Mouse (Mus musculus) hindbrain, embryonic 11.5 days (tissue): ENCODE results near the gene Cnnm2. TPM values are rescaled to one million over a fixed set of nuclear protein-coding genes. Genes with fewer than 3 reads are reported as not detected.
A peak's percentile ranks its signal among the peaks of the same experiment; 100 is the strongest.
"Not testable (repeated sequence)": the region's sequence is repeated elsewhere in the genome, so short reads cannot be mapped to it uniquely, and the experiment has no call there.

ENCODE experiments used
- ATAC-seq: fragments of 200-750 bp; cut with Nextera tagmentation; 2 replicates; pipeline ENCODE4 v1.8.0; 2017; ENCODE audit warnings: mild to moderate bottlenecking, moderate TSS enrichment, moderate library complexity; ENCODE audit not compliant: low FRiP score
- DNase-seq: peaks from one replicate; pipeline ENCODE4 v3.0.0-alpha.2; 2015; ENCODE audit warnings: low spot score
- H3K27ac ChIP-seq: fragments of 300-500 bp; sonication (generic); 2 replicates; pipeline ENCODE4 v1.5.1; 2014; ENCODE audit warnings: mild to moderate bottlenecking, low read depth, low read length
- H3K27me3 ChIP-seq: fragments of 300-500 bp; sonication (generic); 2 replicates; pipeline ENCODE4 v1.6.1; 2014; ENCODE audit warnings: mild to moderate bottlenecking, low read length, moderate library complexity, mixed read lengths; ENCODE audit not compliant: control insufficient read depth, insufficient read depth
- H3K36me3 ChIP-seq: fragments of 300-500 bp; sonication (generic); 2 replicates; pipeline ENCODE4 v1.6.1; 2014; ENCODE audit warnings: mild to moderate bottlenecking, low read length, moderate library complexity, mixed read lengths; ENCODE audit not compliant: control insufficient read depth, insufficient read depth
- H3K4me1 ChIP-seq: fragments of 300-500 bp; sonication (generic); replicated peaks from 2 replicates; pipeline ENCODE4 v1.6.1; 2014; ENCODE audit warnings: low read length, mixed read lengths; ENCODE audit not compliant: control insufficient read depth, insufficient read depth
- H3K4me2 ChIP-seq: fragments of 300-500 bp; sonication (generic); replicated peaks from 2 replicates; pipeline ENCODE4 v1.6.1; 2014; ENCODE audit warnings: mild to moderate bottlenecking, low read depth, low read length
- H3K4me3 ChIP-seq: fragments of 300-500 bp; sonication (generic); 2 replicates; pipeline ENCODE4 v1.5.1; 2014; ENCODE audit warnings: low read depth, low read length
- H3K9ac ChIP-seq: fragments of 300-500 bp; sonication (generic); 2 replicates; pipeline ENCODE4 v1.6.1; 2014; ENCODE audit warnings: low read depth, low read length
- H3K9me3 ChIP-seq: fragments of 300-500 bp; sonication (generic); 2 replicates; pipeline ENCODE4 v1.6.1; 2016; ENCODE audit warnings: low read length; ENCODE audit not compliant: control insufficient read depth
- WGBS: fragments of 180-500 bp; shearing (Covaris S2); extraction: QIAGEN DNeasy Blood & Tissue Kit; methylation state at CpG from one replicate; pipeline ENCODE4 v1.1.7; 2014; 5-methylcytosine and 5-hydroxymethylcytosine counted together
- polyA plus RNA-seq: library from polyadenylated mRNA; unstranded; fragments of >200 nt; fragmentation: Nextera tagmentation; extraction: Ambion mirVana; gene quantifications from 2 replicates; pipeline ENCODE4 v1.2.1, GENCODE M21; 2014

Cnnm2 gene
- polyA plus RNA-seq, 1 experiment from 2014 or later, result 4.6 TPM

DNA sequence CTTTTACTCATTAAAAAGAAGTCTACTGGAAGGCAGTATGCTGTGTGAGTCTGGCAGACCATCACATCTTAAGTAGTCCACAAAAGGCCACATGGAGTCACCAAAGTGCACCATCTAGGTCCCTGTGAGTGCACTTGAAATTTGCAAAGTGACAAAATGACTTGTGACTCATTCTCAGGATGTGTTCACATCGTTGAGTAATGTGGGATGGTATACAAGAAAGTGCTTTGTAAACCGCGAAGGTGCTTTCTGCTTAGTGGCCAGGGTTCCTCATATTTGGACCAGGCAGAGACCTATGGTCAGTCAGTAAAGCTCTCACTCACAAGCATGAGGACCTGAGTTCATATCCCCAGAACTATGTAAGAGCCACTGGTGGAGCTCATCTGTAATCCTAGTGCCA, 13.6 kb upstream of the Cnnm2 start:
- H3K27me3 ChIP-seq, result no peaks in the 10 kb centered on the region
- H3K27ac ChIP-seq, result no peak overlapping the region
- WGBS, result 88% methylated on average over 3 of the region's 3 CpGs

DNA sequence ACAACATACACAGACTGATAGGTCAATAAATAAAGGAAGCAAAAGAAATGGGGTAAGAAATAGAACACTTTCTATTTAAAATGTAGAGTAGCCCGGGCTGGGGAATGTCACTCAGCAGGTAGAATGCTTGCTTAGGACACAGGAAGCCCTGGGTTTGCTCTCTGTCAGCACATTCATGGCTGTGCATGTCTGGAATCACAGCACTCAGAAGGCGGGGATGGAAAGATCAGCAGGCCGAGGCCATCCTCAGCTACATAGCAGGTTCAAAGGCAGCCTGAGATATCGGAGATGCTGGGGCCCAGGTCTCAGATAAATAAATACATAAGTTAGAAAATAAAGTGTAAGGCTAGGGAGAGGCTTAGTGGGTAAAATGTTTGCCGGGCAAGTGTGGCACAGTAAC, 9.2 kb upstream of the Cnnm2 start:
- WGBS, result 84% methylated on average over 5 of the region's 5 CpGs
- no peak for DNase-seq
- ATAC-seq, result no peak

More for the DNA sequence above, 13.6 kb upstream of the Cnnm2 start:
- H3K4me1 ChIP-seq, result no peaks in the 10 kb centered on the region
- no peak overlapping the region for H3K4me2 ChIP-seq
- no peaks in the 10 kb centered on the region for H3K9me3 ChIP-seq
- no peak for DNase-seq
- H3K36me3 ChIP-seq, result no peaks in the 10 kb centered on the region
- no peak for ATAC-seq
- no peak overlapping the region for H3K9ac ChIP-seq
- H3K4me3 ChIP-seq, result no peak overlapping the region

DNA sequence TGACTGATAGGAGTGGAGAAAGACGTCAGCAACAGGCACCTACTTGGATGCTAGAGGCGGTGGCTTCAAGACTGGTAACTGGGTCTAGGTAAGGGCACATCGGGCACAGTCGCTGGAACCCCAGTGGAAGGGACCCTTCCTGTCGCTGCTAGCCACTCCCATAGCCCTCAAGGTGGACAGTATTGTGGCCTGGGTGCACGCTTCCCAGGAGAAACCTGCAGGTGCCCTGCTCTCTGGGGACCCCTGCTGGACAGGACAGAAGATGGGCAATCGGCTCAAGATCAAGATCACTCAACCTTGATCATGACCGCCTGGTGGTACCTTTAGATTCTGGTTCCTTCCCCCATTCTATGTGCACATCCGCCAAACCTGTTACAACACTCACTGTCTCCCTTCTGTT, 6.3 kb upstream of the Cnnm2 start:
- Histone ChIP-seq H3K36me3 (no peaks in the 10 kb centered on the region), H3K4me1 (no peaks in the 10 kb centered on the region), H3K27me3 (no peaks in the 10 kb centered on the region), H3K4me2 (no peak overlapping the region), H3K9me3 (no peaks in the 10 kb centered on the region), H3K4me3 (no peak overlapping the region), H3K27ac (no peak overlapping the region), H3K9ac (no peak overlapping the region)
- DNase-seq (no peak), ATAC-seq (no peak)
- WGBS, result 60% methylated on average over 9 of the region's 9 CpGs

More for the DNA sequence above, 9.2 kb upstream of the Cnnm2 start:
- no peak overlapping the region for H3K9ac ChIP-seq
- no peaks in the 10 kb centered on the region for H3K36me3 ChIP-seq
- H3K4me2 ChIP-seq, result no peak overlapping the region
- no peaks in the 10 kb centered on the region for H3K4me1 ChIP-seq
- no peaks in the 10 kb centered on the region for H3K9me3 ChIP-seq
- no peaks in the 10 kb centered on the region for H3K27me3 ChIP-seq
- no peak overlapping the region for H3K27ac ChIP-seq
- no peak overlapping the region for H3K4me3 ChIP-seq

DNA sequence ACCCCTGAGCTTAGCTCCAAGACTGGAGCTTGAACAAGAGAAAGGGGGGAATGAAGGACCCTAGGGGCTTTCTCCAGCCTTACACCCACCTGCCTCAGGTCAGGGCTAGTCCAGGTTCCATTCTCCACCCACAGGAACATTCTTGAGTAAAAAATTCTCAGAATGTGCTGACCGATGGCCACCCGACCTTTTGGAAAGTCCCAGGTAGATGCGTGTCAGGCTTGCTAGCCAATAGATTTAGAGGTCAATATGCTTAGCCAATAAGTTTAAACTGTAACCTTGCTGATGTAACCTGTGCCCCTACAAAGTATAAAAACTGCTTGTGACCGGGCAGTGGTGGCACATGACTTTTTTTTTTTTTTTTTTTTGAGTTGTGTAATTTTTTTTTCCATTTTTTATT, 5.2 kb upstream of the Cnnm2 start:
- Histone ChIP-seq H3K27me3 (no peaks in the 10 kb centered on the region), H3K4me3 (no peak overlapping the region), H3K36me3 (no peaks in the 10 kb centered on the region), H3K4me2 (no peak overlapping the region), H3K9me3 (no peaks in the 10 kb centered on the region), H3K4me1 (no peaks in the 10 kb centered on the region), H3K27ac (no peak overlapping the region), H3K9ac (no peak overlapping the region)
- 90% methylated on average over 4 of the region's 4 CpGs for WGBS
- no peak for DNase-seq
- ATAC-seq, result no peak

DNA sequence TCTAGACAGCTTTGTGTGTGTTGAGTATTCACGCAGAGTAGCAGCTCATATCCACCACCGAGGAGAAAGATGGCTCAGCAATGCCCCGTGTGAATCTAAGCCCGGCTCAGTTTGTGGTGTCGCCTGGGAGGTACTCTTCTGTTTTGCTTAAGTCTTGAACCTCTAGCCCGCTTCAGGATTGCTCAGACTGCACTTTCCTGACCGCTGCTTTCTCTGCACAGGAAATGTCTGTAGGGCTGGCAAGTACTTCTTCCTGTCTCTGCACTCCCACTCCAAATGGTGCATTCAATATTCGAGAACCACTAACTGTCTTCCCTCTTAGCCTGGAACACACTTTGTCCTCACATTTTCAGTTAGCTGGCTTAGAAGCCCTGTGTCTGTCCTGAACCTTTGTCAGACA, 2.3 kb upstream of the Cnnm2 start:
- Histone ChIP-seq H3K4me2 (no peak overlapping the region), H3K9me3 (no peaks in the 10 kb centered on the region), H3K9ac (no peak overlapping the region), H3K27ac (no peak overlapping the region), H3K4me3 (no peak overlapping the region), H3K36me3 (no peaks in the 10 kb centered on the region), H3K4me1 (peaks cover 5% of the 10 kb centered on the region; the same call in 1 of the 2 replicates), H3K27me3 (peaks cover 6% of the 10 kb centered on the region)
- WGBS, result 61% methylated on average over 8 of the region's 8 CpGs
- ATAC-seq, result no peak
- DNase-seq, result no peak

DNA sequence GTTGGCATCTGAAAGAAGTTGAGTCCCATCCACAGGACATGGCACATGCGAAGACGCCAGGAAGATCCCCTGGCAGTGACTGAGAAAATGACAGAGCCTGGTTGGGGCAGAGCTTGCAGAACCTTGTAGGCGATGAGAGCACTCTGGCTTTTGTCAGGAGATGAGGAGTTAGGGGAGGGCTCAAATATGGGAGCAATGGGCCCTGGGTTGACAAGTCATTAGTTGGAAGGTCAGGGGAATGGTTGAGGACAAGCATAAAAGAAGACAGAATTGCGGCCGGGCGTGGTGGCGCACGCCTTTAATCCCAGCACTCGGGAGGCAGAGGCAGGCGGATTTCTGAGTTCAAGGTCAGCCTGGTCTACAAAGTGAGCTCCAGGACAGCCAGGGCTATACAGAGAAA, 1.5 kb upstream of the Cnnm2 start:
- WGBS, result 91% methylated on average over 10 of the region's 10 CpGs
- H3K36me3 ChIP-seq, H3K4me2 ChIP-seq, H3K27ac ChIP-seq, DNase-seq, H3K4me3 ChIP-seq, H3K27me3 ChIP-seq, H3K9ac ChIP-seq, ATAC-seq, H3K9me3 ChIP-seq, H3K4me1 ChIP-seq: not testable (repeated sequence)

DNA sequence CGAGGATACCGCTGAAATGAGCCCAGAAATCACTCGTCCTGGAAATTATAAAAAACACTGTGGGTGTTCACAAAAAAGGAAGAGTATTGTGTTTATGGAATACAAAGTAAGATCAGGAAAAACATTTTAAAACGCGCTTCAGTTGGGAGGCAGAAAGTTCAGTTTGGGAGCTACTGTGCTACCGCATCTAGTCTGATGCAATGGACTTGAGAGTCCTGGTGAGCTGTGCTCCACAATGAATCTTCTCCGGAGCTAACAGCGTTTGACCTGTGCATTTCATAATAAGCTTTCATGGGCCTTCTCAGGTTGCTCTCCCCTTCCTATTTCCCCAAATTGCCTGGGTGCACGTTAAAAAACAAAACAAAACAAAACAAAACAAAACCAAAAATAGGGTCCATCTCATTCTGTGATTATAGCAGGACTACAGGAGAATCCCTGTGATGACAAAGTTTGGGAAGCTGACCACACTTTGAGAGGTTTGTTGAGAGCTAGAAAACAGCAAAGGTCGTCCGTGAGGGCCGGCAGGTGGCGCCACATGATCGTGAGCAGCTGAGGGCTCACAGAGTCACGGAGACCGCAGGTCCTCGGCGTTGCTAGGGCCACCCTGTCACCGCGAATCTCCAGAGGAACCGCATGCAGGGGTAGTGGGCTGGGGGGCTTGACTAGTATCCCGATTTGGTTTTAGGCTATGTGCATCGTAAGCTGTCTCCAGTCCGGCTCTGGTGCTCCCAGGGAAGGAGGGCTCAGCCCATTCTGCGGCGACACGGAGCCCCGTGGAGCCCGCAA, 828 bp upstream of the Cnnm2 start:
- H3K4me3 ChIP-seq, result peak overlapping the region; percentile 67
- ATAC-seq, result peak; percentile 68
- H3K27ac ChIP-seq, result no peak overlapping the region
- H3K4me1 ChIP-seq, result peaks cover 5% of the 10 kb centered on the region; the same call in 1 of the 2 replicates
- H3K36me3 ChIP-seq, result no peaks in the 10 kb centered on the region
- 19% methylated on average over 29 of the region's 29 CpGs for whole genome bisulfite sequencing
- no peak overlapping the region for H3K9ac ChIP-seq
- peaks cover 6% of the 10 kb centered on the region for H3K27me3 ChIP-seq
- no peaks in the 10 kb centered on the region for H3K9me3 ChIP-seq
- DNase-seq, result peak; percentile 92
- H3K4me2 ChIP-seq, result peak overlapping the region; percentile 95

DNA sequence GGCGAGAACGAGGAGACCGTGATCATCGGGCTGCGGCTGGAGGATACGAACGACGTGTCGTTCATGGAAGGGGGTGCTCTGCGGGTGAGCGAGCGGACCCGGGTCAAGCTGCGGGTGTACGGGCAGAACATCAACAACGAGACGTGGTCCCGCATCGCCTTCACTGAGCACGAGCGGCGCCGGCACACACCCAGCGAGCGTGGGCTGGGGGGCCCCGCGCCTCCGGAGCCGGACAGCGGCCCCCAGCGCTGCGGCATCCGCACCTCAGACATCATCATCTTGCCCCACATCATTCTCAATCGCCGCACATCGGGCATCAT, 535 bp downstream of the Cnnm2 start:
- Histone ChIP-seq H3K4me1 (peaks cover 5% of the 10 kb centered on the region; the same call in 1 of the 2 replicates), H3K4me2 (peak overlapping the region; percentile 90), H3K9me3 (no peaks in the 10 kb centered on the region), H3K4me3 (peak overlapping the region; percentile 67), H3K27me3 (peaks cover 6% of the 10 kb centered on the region), H3K36me3 (no peaks in the 10 kb centered on the region), H3K27ac (peak overlapping the region; percentile 82), H3K9ac (peak overlapping the region; percentile 80)
- ATAC-seq (no peak; the same call in none of the 2 replicates), DNase-seq (no peak)
- WGBS, result 0% methylated on average over 35 of the region's 36 CpGs

DNA sequence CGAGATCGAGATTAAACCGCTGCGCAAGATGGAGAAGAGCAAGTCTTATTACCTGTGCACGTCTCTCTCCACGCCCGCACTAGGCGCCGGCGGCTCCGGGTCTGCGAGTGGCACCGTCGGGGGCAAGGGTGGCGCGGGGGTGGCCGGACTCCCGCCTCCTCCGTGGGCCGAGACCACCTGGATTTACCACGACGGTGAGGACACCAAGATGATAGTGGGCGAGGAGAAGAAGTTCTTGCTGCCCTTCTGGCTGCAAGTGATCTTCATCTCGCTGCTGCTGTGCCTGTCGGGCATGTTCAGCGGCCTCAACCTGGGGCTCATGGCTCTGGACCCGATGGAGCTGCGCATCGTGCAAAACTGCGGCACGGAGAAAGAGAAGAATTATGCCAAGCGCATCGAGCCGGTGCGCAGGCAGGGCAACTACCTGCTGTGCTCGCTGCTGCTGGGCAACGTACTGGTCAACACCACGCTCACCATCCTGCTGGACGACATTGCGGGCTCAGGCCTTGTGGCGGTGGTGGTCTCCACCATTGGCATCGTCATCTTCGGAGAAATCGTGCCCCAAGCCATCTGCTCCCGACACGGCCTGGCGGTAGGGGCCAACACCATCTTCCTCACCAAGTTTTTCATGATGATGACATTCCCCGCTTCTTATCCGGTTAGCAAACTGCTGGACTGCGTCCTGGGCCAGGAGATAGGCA, 1.0 kb downstream of the Cnnm2 start:
- DNase-seq, result peak; percentile 62
- no peaks in the 10 kb centered on the region for H3K9me3 ChIP-seq
- peak overlapping the region; percentile 82 for H3K27ac ChIP-seq
- H3K9ac ChIP-seq, result peak overlapping the region; percentile 80
- peaks cover 6% of the 10 kb centered on the region for H3K27me3 ChIP-seq
- ATAC-seq, result no peak
- peak overlapping the region; percentile 67 for H3K4me3 ChIP-seq
- 1% methylated on average over 50 of the region's 50 CpGs for WGBS
- peaks cover 5% of the 10 kb centered on the region; the same call in 1 of the 2 replicates for H3K4me1 ChIP-seq
- H3K4me2 ChIP-seq, result peak overlapping the region; percentile 90
- H3K36me3 ChIP-seq, result no peaks in the 10 kb centered on the region
